Mouse (Mus musculus): Measurements from ENCODE around the gene Anapc2.

Anapc2 gene

DNA sequence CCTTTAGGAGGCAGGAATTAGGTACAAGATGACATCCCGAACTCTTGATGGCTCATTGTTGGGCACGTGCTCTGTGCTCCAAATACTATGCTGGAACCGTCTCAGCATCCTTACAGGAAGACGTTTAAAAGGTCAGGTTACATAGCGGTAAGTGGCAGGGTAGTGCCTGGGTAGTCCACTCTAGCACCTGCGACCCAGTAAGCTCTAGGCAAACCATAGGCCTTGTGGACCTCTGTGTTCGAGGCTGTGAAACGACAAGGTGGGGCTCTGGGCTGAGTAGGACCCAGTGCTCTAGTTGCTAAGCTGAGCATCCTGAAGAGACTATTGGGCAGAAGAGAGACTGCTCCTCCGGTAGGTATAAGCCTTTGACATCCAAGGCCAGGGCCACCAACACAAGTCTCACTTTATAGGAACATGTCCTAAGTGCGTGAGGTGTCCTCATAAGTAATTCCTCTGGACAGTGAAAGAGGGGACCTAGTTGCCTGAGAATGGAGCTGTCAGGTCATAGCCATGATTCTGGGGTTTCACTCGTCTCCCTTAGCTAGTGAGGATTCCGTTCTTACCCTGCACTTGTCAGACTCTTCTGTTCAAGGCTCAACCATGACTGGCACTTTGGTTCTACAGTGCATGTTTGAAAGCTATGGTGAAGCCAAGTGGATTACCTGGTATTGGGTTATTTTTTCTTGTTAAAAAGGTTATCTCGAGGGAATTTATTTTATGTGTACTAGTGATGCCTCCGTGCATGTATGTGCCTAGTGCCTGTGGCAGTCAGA is 33.5 kb downstream of the Anapc2 start:
- DNase-seq, result no peak

DNA sequence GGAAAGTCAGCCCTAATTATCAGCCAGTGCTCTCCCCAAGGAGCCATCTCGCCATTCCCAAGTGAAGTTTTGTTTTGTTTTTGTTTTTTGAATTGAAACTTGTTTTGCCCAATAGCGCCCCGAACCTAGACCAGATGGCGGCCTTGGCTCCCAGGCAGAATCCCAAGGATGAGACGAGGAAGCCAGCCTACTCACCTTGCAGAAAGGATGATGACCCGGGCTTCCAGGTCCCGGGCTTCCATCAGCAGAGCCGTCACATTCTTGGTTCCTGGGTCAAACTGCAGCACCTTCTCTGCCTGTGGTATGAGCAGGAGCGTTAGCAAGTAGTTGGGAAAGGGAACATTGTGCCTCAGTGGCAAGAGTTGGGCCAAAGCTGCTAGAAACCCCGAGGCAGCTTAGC is 37.9 kb downstream of the Anapc2 start:
- no peak for DNase-seq

- no peak for DNase-seq
Observed at GRCm38 (mm10) chr2:25310969-25311368, 38.7 kb downstream of the Anapc2 start.

GRCm38 (mm10) chr2:25311491-25311891 is 39.2 kb downstream of the Anapc2 start:
- DNase-seq, result no peak

DNA sequence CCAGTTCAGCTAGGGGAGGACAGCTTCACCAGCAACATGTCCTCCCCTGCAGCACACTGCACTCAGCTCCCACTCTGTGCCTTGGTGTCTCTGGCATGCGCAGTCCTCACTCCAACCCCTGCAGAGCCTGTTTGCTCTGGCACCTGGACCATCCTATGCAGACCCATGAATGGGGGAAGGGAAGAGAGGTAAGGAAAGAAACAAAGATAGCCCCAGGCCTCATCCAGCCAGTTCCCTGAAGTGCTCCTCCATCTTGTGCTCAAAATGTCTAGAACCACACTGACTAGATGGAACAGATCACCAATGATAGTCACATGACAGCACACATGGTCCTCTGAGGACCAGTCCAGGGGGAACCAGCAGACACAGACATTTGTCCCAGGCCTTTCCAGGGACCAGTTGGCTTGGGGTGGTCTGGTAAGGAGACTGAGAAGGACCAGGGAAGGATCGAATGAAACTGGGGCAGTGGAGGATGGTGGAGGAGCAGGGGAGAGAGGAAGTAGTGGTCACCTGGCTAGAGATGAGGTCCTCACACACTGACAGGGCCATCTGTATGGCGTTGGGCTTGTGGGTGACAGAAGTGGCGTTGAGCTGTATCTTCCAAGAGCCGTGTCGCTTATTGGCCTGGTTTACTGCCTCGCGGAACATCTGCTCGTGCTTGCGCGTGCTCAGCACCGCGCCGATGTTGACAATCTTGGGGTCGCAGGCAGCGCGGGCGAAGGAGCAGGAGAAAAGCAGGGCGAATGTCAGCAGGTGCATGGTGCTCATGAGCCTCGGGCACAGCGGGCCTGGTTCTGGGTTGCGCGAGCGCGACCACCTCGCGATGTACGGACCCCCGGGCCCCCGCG is 46.1 kb downstream of the Anapc2 start:
- peak; percentile 9 for DNase-seq

- peak; percentile 90 for DNase-seq
Observed at GRCm38 (mm10) chr2:25318971-25319773, 46.9 kb downstream of the Anapc2 start, which contains the start of gene Grin1. Gene Grin1 (minus strand): TSS chr2:25319187.

- no peak for DNase-seq
Observed at GRCm38 (mm10) chr2:25320084-25320483, 47.8 kb downstream of the Anapc2 start.

- no peak for DNase-seq
Observed at GRCm38 (mm10) chr2:25326036-25326435, 53.8 kb downstream of the Anapc2 start.

DNA sequence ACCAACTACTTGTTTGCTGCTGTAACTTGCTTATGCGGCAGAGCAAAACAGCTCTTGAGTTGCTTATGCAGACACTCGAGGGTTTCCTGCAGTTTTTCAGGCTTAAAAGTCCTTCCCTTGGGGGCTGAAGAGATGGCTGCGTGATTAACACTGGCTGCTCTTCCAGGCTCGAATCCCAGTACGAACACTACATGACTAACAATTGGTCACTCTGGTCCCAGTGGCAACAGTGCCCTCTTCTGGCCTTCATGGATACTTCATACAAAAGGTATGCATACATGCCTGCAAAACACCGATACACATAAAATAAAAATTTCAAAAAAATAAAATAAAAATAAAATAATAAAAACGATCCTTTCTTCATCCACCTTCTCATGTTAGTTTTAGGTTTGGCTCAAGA is 56.2 kb downstream of the Anapc2 start:
- peak; percentile 75 for DNase-seq

- no peak for DNase-seq
Observed at GRCm38 (mm10) chr2:25331470-25331869, 59.2 kb downstream of the Anapc2 start.

DNA sequence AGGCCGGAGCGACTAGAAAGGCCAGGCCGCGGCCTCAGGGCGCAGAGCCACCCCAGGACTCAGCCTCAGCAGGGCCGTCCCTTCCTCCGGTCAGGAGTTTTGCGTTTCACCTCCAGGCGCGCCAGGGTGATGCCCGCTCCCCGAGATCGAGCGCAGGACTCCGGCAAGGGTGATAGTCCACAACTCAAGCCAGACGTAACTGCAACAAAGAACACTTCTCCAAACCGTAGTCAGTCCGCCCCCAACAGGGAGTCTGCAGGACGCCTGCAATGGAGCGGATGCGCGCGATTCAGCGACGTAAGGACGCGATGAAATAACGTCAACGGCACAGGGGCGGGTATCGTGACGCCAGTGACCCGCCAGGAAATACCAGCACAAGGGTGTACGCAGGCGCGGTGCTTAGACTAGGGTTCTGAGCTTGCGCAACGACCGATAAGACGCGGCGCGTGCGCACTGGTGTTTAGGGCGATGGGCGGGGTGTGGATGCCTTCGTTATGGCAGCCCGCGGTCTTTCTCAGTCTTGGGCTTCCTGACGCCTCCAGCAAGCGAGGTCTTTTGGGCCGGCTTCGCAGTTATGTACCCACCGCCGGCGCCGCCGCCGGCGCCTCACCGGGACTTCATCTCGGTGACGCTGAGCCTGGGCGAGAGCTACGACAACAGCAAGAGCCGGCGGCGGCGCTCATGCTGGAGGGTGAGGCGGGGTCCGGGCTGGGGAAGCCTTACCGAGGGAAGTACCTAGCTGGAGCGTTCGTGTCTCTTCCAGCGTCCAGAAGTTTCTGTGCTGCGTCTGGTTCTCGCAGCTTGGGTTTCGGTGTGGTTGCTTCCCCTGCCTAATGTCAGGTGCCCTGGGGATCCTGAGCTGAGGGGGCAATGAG is 60.2 kb downstream of the Anapc2 start, which contains the start of gene Man1b1:
Man1b1 (plus strand) TSS at position 53 of the 875 bp plus-strand sequence.
- DNase-seq, result peak; percentile 99

GRCm38 (mm10) chr2:25333569-25333968 is 61.3 kb downstream of the Anapc2 start:
- DNase-seq, result no peak

Measured in retina, postnatal 1 day (tissue).